Mouse (Mus musculus) kidney, adult 2 months (tissue): ENCODE data around the gene Dapl1.

Source experiments
- CTCF ChIP-seq: fragments of 200-500 bp; conservative IDR thresholded peaks from 2 replicates; pipeline ENCODE4 v1.5.1; 2011; ENCODE audit warnings: low read depth, mild to moderate bottlenecking, control low read depth, low read length, moderate library complexity, mixed read lengths; ENCODE audit not compliant: insufficient read depth, insufficient read length
- POLR2A ChIP-seq: fragments of 200-500 bp; IDR thresholded peaks from one replicate; pipeline ENCODE4 v1.6.1; 2011; ENCODE audit warnings: low read depth, low read length, control low read depth

DNA sequence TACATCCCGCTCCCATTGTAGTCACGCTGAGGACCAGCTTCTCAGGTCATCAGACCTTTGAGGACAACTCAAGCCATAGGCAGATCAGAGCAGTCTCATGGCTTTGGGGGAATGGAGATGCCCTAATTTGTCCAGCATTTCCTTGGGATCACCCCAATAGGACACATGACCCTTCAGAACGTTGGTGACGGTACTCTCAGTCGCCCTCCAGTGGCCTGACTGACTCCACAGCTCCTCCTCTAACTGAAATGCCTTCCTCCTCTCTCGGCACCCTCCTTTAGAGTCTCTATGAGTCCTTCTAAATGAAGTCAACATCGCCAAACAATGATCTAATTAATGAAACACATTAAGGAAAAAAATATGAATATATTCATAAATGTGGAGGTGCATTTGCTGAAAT, 5.9 kb downstream of the Dapl1 start:
- TF ChIP-seq CTCF (peak; percentile 51), POLR2A (no peak)
